Mouse (Mus musculus) hindbrain, embryonic 15.5 days (tissue): ENCODE data around the gene Foxn1. TPM values are rescaled to one million over a fixed set of nuclear protein-coding genes. Genes with fewer than 3 reads are reported as not detected.

Source experiments
- ATAC-seq: fragments of 200-750 bp; cut with Nextera tagmentation; 2 replicates; pipeline ENCODE4 v1.8.0; 2017; ENCODE audit warnings: low read depth, moderate number of reproducible peaks, moderate TSS enrichment; ENCODE audit not compliant: low FRiP score
- H3K27ac ChIP-seq: fragments of 300-500 bp; sonication (generic); replicated peaks from 2 replicates; pipeline ENCODE4 v1.5.1; 2015; ENCODE audit warnings: mild to moderate bottlenecking, inconsistent platforms
- H3K27me3 ChIP-seq: fragments of 300-500 bp; sonication (generic); 2 replicates; pipeline ENCODE4 v1.6.1; 2015; ENCODE audit warnings: control low read depth, inconsistent platforms
- H3K36me3 ChIP-seq: fragments of 300-500 bp; sonication (generic); 2 replicates; pipeline ENCODE4 v1.6.1; 2015; ENCODE audit warnings: control low read depth, inconsistent platforms
- H3K4me1 ChIP-seq: fragments of 300-500 bp; sonication (generic); replicated peaks from 2 replicates; pipeline ENCODE4 v1.6.1; 2015; ENCODE audit warnings: control low read depth, inconsistent platforms
- H3K4me2 ChIP-seq: fragments of 300-500 bp; sonication (generic); 2 replicates; pipeline ENCODE4 v1.6.1; 2015; ENCODE audit warnings: moderate library complexity, mild to moderate bottlenecking, inconsistent platforms
- H3K4me3 ChIP-seq: fragments of 300-500 bp; sonication (generic); 2 replicates; pipeline ENCODE4 v1.5.1; 2015; ENCODE audit warnings: mild to moderate bottlenecking, inconsistent platforms
- H3K9ac ChIP-seq: fragments of 300-500 bp; sonication (generic); 2 replicates; pipeline ENCODE4 v1.6.1; 2015; ENCODE audit warnings: inconsistent platforms
- H3K9me3 ChIP-seq: fragments of 300-500 bp; sonication (generic); 2 replicates; pipeline ENCODE4 v1.6.1; 2016; ENCODE audit warnings: control low read depth, inconsistent platforms
- WGBS: fragments of 180-500 bp; shearing (Covaris S2); methylation state at CpG from one replicate; pipeline ENCODE4 v1.1.7; 2015; 5-methylcytosine and 5-hydroxymethylcytosine counted together
- polyA plus RNA-seq: library from polyadenylated mRNA; unstranded; fragments of >200 nt; fragmentation: Nextera tagmentation; extraction: Ambion mirVana; gene quantifications from 2 replicates; pipeline ENCODE4 v1.2.1, GENCODE M21; 2015

The Foxn1 gene
- not detected in 2 replicates for polyA plus RNA-seq

GRCm38 (mm10) chr11:78386508-78387043, at the start of gene Foxn1:
Gene Foxn1, minus strand, starts transcription at chr11:78386558.
- Histone ChIP-seq H3K4me3 (no peak within 1 kb of the TSS), H3K36me3 (no peaks in the 10 kb centered on the region), H3K27me3 (no peaks in the 10 kb centered on the region), H3K27ac (no peak within 1 kb of the TSS), H3K9me3 (no peaks in the 10 kb centered on the region), H3K9ac (no peak within 1 kb of the TSS), H3K4me2 (no peak within 1 kb of the TSS), H3K4me1 (no peaks in the 10 kb centered on the region)
- ATAC-seq: no peak
- whole genome bisulfite sequencing: 86% methylated on average over 14 of the region's 14 CpGs

DNA sequence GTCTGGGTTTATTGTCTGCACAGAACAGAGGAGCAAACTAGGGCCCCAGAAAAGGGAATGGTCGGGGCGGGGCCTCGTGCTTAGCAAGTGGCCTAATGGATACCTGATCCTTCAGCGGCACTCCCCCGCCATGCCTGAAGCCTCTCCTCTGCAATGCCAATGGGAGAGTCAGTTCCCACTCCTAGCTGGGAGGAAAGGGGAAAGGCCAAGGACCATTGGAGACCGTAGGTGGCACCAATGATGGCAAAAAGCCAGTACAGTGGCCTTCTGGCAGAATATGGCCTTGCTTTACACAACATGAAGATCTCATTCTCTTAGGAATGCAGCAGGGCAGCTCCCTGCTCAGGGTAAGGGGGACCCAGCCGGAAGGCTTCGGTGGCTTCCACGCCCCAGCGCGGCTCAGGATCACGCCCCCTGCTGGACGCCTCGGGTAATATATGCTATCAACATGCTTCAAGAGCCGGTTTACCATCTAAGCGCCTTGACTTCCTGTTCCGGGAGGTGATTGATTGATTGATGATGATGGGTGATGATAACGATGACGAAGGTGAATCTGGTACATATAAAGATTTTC, 49.5 kb upstream of the Foxn1 start:
- Histone ChIP-seq H3K27ac (no peak overlapping the region), H3K4me2 (no peak overlapping the region), H3K9me3 (no peaks in the 10 kb centered on the region), H3K4me1 (no peaks in the 10 kb centered on the region), H3K9ac (no peak overlapping the region), H3K27me3 (no peaks in the 10 kb centered on the region), H3K4me3 (no peak overlapping the region), H3K36me3 (no peaks in the 10 kb centered on the region)
- 7% methylated on average over 19 of the region's 19 CpGs for WGBS
- no peak for ATAC-seq

DNA sequence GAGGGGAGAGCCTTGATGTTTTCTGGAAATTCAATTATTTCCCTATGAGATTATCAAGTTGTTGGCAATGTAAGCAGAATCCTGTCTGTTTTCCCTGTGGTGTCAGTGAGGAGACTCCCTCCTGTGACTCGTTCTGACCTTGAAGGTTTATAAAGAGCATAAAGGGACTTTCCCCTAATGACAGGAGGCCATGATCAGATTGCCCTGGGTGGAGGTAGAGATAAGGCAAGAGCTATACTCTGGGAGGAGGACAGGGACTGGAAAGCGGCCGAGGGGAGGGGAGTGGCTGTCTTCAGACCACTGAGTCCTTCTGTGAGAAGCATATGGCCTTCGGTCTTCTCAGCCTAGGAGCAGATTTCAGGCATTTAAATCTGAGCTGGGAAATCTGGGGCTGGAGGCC, 47.7 kb upstream of the Foxn1 start:
- no peaks in the 10 kb centered on the region for H3K27me3 ChIP-seq
- H3K9me3 ChIP-seq: no peaks in the 10 kb centered on the region
- 67% methylated on average over 4 of the region's 4 CpGs for WGBS
- no peak overlapping the region for H3K4me2 ChIP-seq
- H3K27ac ChIP-seq: no peak overlapping the region
- no peak overlapping the region for H3K9ac ChIP-seq
- H3K4me3 ChIP-seq: no peak overlapping the region
- no peaks in the 10 kb centered on the region for H3K4me1 ChIP-seq
- H3K36me3 ChIP-seq: no peaks in the 10 kb centered on the region
- ATAC-seq: no peak

GRCm38 (mm10) chr11:78431176-78431575, 44.8 kb upstream of the Foxn1 start:
- WGBS: 90% methylated on average over 10 of the region's 10 CpGs
- H3K9ac ChIP-seq: no peak overlapping the region
- H3K4me1 ChIP-seq: no peaks in the 10 kb centered on the region
- H3K36me3 ChIP-seq: no peaks in the 10 kb centered on the region
- ATAC-seq: no peak
- no peaks in the 10 kb centered on the region for H3K9me3 ChIP-seq
- no peak overlapping the region for H3K4me2 ChIP-seq
- no peaks in the 10 kb centered on the region for H3K27me3 ChIP-seq
- H3K27ac ChIP-seq: no peak overlapping the region
- H3K4me3 ChIP-seq: no peak overlapping the region

GRCm38 (mm10) chr11:78430195-78430878, 44.0 kb upstream of the Foxn1 start:
- no peaks in the 10 kb centered on the region for H3K4me1 ChIP-seq
- H3K4me2 ChIP-seq: no peak overlapping the region
- no peak for ATAC-seq
- no peak overlapping the region for H3K4me3 ChIP-seq
- no peak overlapping the region for H3K9ac ChIP-seq
- no peaks in the 10 kb centered on the region for H3K9me3 ChIP-seq
- H3K27ac ChIP-seq: no peak overlapping the region
- 51% methylated on average over 11 of the region's 11 CpGs for WGBS
- H3K36me3 ChIP-seq: no peaks in the 10 kb centered on the region
- H3K27me3 ChIP-seq: no peaks in the 10 kb centered on the region

GRCm38 (mm10) chr11:78428309-78428708, 42.0 kb upstream of the Foxn1 start:
- 74% methylated on average over 5 of the region's 5 CpGs for WGBS
- H3K27ac ChIP-seq: no peak overlapping the region
- no peak overlapping the region for H3K4me2 ChIP-seq
- no peak overlapping the region for H3K9ac ChIP-seq
- no peaks in the 10 kb centered on the region for H3K36me3 ChIP-seq
- no peaks in the 10 kb centered on the region for H3K4me1 ChIP-seq
- H3K27me3 ChIP-seq: no peaks in the 10 kb centered on the region
- no peak overlapping the region for H3K4me3 ChIP-seq
- no peak for ATAC-seq
- H3K9me3 ChIP-seq: no peaks in the 10 kb centered on the region

GRCm38 (mm10) chr11:78427655-78428054, 41.3 kb upstream of the Foxn1 start:
- H3K27me3 ChIP-seq: no peaks in the 10 kb centered on the region
- no peak overlapping the region for H3K9ac ChIP-seq
- no peak overlapping the region for H3K4me3 ChIP-seq
- H3K36me3 ChIP-seq: no peaks in the 10 kb centered on the region
- no peaks in the 10 kb centered on the region for H3K9me3 ChIP-seq
- ATAC-seq: no peak
- H3K27ac ChIP-seq: no peak overlapping the region
- no peak overlapping the region for H3K4me2 ChIP-seq
- WGBS: 95% methylated on average over 6 of the region's 6 CpGs
- no peaks in the 10 kb centered on the region for H3K4me1 ChIP-seq

DNA sequence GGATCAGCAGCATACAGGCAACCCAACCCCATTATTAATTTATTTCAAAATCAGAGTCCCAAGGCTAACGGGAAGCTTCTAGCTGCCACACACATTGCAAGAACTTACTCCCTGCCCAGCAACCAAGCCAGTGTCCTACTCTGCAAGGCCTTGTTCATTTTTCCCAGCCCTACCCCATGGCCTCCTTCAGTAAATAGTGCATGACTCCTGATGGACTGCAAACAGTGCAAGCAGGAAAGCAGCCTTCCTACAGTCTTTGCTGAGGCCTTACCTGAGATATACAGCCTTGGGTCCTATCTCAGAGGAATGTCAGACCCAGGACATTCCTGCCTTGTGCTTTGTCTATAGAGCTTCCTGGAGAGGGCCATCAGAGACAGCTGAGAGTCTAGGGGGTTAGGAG, 39.2 kb upstream of the Foxn1 start:
- no peak overlapping the region for H3K9ac ChIP-seq
- no peaks in the 10 kb centered on the region for H3K4me1 ChIP-seq
- no peak for ATAC-seq
- H3K36me3 ChIP-seq: no peaks in the 10 kb centered on the region
- no peak overlapping the region for H3K27ac ChIP-seq
- H3K4me2 ChIP-seq: no peak overlapping the region
- no peaks in the 10 kb centered on the region for H3K9me3 ChIP-seq
- no peak overlapping the region for H3K4me3 ChIP-seq
- 90% methylated on average over 1 of the region's 1 CpGs for WGBS
- no peaks in the 10 kb centered on the region for H3K27me3 ChIP-seq

DNA sequence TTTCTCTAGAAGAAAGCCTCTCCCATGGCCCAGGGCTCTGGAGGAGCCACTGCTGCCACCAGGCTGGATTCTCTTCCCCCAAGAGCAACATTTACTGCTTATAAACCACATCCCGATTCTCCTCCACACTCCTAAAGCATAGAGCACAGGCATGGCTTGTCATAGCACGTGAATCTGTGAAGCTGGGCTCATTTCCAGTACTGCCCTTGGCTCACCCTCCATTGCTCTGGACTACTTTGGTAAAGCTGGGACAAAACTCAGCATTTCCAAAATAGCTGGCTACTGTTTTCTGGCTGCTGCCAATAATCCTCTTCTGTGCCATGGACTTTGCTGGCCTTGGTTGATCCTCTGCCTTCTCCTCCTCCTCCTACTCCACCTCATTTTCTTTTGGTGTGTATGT, 38.0 kb upstream of the Foxn1 start:
- H3K36me3 ChIP-seq: no peaks in the 10 kb centered on the region
- ATAC-seq: no peak
- 65% methylated on average over 2 of the region's 2 CpGs for WGBS
- no peaks in the 10 kb centered on the region for H3K9me3 ChIP-seq
- no peak overlapping the region for H3K4me2 ChIP-seq
- H3K4me1 ChIP-seq: no peaks in the 10 kb centered on the region
- no peak overlapping the region for H3K9ac ChIP-seq
- no peak overlapping the region for H3K27ac ChIP-seq
- H3K4me3 ChIP-seq: no peak overlapping the region
- H3K27me3 ChIP-seq: no peaks in the 10 kb centered on the region

DNA sequence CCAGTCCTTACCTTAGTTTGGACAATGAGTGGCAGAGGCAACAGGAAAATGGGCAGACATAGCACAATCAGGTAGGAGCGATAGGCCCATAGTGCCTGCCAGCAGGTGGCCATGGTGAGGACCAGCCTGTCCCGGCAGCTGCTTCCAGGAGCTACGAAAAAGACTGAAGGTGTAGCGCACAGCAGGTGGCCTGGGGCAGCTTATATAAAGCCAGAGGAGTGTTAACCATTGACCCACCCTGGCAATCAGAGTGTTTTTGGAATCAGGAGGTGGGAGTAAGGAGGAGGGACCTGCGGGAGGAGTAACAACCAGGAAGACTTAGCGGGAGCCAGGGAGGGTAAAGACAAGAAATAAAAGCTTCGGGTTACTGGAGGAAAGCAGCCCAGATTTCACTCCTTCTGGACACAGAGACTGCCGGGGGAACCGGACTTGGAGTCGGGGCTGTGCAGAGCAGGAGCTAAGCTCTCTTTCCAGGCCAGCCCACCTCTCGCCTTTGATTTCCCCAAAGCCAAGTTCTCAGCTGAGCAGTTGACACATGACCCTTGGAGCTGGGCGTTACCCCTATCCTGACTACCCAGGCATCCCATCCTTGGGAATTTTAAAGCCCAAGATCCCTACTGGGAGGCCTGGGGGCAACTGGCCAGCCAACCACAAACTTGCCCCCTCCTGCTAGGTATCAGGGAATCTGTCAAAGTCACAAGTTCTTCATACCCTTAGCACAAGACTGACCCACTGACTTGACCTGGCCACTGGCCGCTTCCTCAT, 35.9 kb upstream of the Foxn1 start, which contains the start of gene Slc13a2:
TSS of gene Slc13a2 (minus strand) at position 163 of the 765 bp plus-strand sequence.
- Histone ChIP-seq H3K4me2 (no peak within 1 kb of the TSS), H3K27ac (no peak within 1 kb of the TSS), H3K9me3 (no peaks in the 10 kb centered on the region), H3K9ac (no peak within 1 kb of the TSS), H3K36me3 (no peaks in the 10 kb centered on the region), H3K4me3 (no peak within 1 kb of the TSS), H3K27me3 (no peaks in the 10 kb centered on the region), H3K4me1 (no peaks in the 10 kb centered on the region)
- 25% methylated on average over 13 of the region's 13 CpGs for WGBS
- ATAC-seq: no peak

DNA sequence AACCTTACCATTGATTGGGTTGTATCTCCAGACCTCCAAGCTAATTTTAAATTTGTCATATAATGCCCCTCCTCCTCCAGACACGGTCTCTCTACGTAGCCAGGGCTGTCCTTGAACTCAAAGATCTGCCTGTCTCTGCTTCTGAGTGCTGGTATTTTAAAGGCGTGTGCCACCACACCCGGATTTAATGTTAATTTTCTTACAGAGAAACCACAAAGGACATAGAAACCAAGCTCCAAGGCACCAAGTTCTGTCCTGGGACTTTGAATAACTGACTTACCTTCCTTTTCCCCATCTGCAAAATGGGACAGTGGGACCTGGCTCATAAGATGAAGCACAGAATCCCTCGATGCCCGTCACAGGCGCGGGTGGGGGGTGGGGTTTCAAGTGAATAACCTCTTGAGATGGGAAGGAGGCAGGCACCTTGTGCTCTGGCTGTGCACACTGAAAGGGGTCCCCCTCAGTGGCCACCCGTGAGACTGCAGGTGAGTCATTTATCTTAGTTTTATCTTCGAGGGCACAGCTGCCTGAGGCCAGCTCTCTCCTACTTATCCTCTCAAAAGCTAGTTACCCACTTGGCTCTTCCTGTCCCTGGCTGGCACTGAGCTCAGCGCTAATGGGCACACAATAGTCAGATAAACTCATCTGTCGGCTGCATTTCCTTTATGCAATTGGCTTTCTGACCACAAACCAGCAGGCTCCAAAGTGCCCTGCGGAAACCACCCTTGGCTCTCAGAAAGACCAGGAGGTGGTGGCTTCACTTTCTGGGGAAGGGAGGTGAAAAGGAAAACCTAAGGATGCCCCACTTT, 35.0 kb upstream of the Foxn1 start:
- H3K4me1 ChIP-seq: no peaks in the 10 kb centered on the region
- 66% methylated on average over 13 of the region's 13 CpGs for WGBS
- no peak overlapping the region for H3K27ac ChIP-seq
- no peak overlapping the region for H3K4me2 ChIP-seq
- no peak overlapping the region for H3K9ac ChIP-seq
- no peaks in the 10 kb centered on the region for H3K9me3 ChIP-seq
- no peak overlapping the region for H3K4me3 ChIP-seq
- H3K27me3 ChIP-seq: no peaks in the 10 kb centered on the region
- no peak for ATAC-seq
- no peaks in the 10 kb centered on the region for H3K36me3 ChIP-seq
